Mouse (Mus musculus): ENCODE measurements around the gene Rab3d.

Rab3d gene

DNA sequence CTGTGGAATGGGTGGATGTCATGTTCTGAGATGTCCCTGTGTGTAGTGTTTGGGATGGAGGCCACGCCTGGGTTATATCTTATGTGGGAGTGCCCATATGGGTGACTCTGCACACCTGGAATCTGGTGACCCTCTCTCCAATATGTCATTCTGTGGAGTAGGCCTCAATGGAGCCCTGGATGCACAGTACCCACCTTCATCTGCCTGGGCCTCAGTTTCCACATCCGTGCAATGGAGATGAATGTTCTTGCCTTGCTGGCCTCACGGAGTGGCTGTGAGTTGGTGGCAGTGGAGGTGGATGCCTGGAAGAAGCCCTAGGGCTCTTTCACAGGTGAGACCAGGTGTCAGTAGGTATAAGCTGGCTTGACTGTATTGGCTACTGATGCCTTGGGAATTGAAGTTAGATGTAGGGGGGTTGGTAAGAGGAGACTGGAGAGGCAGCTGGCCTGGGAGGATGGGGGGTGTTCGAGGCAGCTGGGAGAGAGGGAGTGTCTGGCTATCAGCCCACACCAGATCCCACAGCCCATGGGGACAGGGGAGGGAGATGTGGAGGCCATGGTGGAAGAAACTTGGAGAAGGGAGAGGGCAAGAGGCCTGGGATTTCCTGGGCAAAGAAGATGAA lies 20.4 kb upstream of the Rab3d start:
- no peak for DNase-seq (ENCODE audit: low spot score in 2 of 2)

- no peak for DNase-seq (ENCODE audit: low spot score in 2 of 2)
Measured at GRCm38 (mm10) chr9:21937711-21938175, 19.8 kb upstream of the Rab3d start.

DNA sequence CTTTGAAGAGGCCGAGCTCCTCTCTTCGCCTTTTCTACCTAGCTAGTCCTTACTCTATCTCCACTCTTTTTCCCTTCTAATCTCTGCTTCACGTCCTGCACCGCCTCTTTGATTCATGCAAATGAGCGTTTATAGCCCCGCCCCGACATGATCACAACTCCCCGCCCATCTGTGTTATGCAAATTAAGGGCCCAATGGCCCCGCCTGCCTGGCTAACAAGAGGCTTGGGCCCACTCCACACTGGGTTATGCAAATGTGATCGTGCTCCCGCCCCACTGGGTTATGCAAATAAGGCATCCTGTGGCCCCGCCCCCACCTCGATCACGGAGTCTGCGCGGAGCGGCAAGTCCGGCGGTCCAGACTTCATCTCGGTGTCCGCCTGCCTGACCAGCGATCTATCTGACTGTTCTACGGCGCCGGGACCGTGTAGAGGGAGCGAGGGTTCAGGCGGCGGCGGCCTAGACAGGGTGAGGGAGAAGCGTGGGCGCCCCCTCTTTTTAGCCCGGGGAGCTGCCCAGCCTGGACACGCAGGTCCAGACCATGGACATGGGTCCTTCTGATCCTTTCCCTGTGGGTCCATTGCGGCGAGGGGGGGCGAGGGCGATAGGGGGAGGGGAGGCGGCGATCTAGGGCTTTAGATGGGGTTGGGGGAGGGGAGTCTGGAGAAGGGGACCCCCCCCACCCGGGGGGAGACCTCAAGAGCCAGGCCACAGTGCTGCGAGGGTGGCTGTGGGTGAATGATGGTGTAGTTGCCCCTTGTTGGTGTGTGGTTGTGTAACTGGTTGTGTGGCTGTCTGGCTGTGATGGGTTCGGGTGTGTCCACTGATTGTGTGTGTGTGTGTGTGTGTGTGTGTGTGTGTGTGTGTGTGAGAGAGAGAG lies 18.9 kb upstream of the Rab3d start, which contains the start of gene Plppr2:
Gene Plppr2, plus strand, starts transcription at position 342 of the 879 bp plus-strand sequence.
- peak; percentile 96 to 97 for DNase-seq (ENCODE audit: low spot score in 2 of 2)

DNA sequence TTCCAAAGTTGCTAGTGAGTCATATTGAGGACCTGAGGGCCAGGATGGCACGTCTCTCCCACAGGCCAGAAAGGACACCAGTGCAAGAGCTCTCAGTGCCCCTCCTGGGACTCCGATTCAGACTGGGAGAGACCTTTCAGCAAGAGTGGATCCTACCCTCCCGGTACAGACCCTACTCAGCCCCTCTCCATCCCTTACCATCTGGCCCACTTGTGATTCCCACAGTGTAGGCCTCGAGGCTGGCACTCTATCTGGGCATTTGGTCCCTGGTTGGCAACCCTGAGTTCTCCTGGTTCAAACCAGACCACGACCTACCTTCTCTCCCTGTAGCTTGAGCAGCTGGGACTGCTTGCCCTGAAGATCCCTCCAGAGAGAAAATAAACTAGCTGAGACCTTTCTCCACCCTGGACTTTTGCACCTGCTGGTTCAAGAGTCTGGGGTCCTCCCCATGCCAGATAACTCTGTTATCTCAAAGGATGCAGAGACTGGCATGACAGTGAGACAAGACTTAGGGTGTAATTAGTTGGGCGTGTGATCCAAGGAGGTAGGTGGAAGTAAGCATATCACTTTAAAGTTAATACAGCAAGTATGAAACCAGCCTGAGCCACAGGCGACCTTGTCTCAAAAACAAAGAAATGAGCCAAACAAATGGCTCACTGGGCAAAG lies 17.6 kb upstream of the Rab3d start:
- no peak for DNase-seq (ENCODE audit: low spot score in 2 of 2)

DNA sequence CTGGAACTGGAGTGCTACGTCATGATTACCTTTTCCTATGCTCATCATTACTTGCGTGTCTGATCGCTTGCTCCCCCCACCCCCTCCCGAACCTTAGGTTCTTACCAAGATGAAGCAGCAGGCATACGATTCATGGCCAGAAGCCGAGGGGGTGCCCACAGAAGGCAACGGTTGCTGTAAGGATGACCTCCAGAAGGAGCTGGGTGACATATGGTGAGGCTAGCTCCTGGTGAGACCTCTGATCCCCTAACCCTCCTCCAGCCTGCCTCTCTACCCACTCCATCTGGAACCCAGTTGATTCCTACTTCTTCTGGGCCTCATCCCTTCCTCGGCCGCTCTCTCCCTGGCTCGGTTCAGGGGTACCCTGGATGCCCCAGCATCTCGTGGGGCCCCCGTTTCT lies 16.0 kb upstream of the Rab3d start:
- no peak for DNase-seq (ENCODE audit: low spot score in 2 of 2)

DNA sequence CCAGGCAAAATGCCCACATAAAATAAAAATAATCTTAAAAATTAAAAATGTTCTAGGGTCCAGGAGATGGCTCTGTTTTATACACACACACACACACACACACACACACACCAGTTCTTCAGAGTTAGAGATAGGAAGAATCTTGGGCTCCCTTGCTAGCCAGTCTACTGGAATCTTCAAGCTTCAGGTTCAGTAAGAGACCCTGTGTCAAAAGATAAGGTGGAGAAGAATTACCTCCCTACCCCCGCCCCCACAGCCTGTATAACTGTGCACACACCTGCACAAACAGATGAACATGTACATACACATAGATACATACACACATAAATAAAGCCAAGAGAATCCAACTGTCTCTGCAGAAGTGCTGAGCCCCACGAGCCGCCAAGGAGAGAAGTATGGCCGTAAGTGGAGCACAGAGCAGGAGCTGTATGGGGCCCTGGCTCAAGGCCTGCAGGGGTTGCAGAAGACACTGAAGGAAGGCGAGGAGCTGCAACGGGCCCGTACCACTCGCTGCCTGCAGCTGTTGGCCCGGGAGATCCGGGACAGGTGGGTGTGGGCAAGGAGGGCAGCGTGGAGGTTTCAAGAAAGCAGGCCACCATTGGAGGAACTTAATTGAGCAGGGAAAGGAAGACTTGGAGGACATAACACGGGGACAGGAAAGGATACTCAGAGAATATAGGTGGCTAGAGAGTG lies 14.6 kb upstream of the Rab3d start:
- DNase-seq (ENCODE audit: low spot score in 2 of 2), result no peak

GRCm38 (mm10) chr9:21932006-21932405 lies 14.0 kb upstream of the Rab3d start:
- no peak for DNase-seq (ENCODE audit: low spot score in 2 of 2)

GRCm38 (mm10) chr9:21929208-21929607 lies 11.2 kb upstream of the Rab3d start:
- no peak for DNase-seq (ENCODE audit: low spot score in 2 of 2)

DNA sequence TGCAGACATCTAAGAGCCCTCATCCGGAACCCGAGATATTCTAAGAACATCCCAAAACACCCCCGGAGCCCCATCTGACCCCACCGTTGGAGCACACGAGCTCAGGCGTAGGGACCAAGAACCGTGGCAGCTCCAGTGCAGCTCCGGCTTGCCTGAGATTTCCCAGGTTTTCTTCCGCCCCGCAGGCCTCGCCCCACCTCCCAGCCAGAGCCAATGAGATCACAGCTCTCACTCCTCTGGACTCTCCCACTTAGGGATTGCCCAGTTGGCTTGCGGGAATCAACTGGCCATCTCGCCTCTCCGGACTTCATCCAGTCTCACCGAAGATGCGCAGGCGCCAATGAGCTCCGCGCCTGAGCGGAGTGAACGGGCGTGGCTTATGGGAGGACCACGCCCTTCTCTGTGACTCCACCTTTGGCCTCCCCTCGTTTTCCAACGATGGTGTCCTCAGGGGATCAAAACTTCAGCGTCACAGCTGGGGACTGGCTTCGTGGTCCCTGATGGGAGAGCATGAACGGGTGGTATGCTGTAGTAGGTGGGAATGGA lies 9.3 kb upstream of the Rab3d start, which contains the start of the genes Ccdc159 and Tmem205:
Gene Ccdc159, plus strand, starts transcription at position 264 of the 546 bp plus-strand sequence.
Gene Tmem205, minus strand, starts transcription at position 349 of the 546 bp plus-strand sequence.
- peak; percentile 91 to 92 for DNase-seq (ENCODE audit: low spot score in 2 of 2)

- no peak for DNase-seq (ENCODE audit: low spot score in 2 of 2)
Measured at GRCm38 (mm10) chr9:21926784-21927183, 8.8 kb upstream of the Rab3d start.

DNA sequence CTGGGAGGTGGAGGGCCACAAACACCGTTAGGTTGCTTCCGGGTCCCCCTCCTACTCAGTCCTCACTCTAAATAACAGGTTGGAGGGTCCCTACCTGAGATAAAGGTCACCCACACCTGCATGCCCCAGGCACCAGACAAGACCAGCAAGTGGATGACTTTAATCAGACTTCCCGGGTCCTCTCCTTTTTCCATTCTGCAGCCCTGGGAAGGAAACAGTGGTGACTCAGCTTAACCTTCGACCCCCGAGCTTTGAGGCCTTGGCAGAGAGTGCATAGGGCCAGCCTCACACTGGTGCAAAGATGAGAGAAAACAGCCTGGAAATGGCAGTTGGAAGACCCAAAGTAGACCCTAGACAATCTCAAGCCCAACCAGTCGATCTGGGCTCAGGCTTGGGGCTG lies 8.2 kb upstream of the Rab3d start:
- DNase-seq (ENCODE audit: low spot score in 2 of 2), result no peak

GRCm38 (mm10) chr9:21925506-21925905 lies 7.5 kb upstream of the Rab3d start:
- no peak for DNase-seq (ENCODE audit: low spot score in 2 of 2)

- DNase-seq (ENCODE audit: low spot score in 2 of 2), result no peak
Measured at GRCm38 (mm10) chr9:21925034-21925433, 7.0 kb upstream of the Rab3d start.

- no peak for DNase-seq (ENCODE audit: low spot score in 2 of 2)
Measured at GRCm38 (mm10) chr9:21924099-21924493, 6.1 kb upstream of the Rab3d start.

DNA sequence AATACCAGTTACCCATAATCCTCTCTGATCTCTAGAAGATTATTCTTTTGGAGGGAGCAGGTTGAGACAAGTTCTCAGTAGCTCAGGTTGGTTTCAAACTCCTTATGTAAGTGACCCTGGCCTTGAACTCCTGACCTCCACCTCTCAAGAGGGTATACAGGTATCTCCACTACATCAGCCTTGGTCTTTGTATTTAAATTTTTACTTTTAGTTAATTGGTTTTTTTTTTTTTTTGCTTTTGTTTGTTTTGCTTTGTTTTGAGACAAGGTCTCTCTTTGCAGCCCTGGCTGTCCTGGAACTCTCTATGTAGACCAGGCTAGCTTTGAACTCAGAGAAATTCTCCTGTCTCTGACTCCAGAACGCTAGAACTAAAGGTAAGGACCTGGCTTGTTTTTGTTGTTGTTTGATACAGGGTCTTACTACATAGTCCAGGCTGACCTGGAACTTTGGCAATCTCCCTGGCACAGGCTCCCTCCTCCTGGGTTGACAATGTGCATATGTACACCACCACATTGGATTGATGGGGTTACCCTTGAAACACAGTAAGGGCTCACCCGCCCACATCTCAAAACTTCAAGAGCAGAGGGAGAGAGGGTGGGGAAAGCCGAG lies 5.6 kb upstream of the Rab3d start:
- no peak for DNase-seq (ENCODE audit: low spot score in 2 of 2)

DNA sequence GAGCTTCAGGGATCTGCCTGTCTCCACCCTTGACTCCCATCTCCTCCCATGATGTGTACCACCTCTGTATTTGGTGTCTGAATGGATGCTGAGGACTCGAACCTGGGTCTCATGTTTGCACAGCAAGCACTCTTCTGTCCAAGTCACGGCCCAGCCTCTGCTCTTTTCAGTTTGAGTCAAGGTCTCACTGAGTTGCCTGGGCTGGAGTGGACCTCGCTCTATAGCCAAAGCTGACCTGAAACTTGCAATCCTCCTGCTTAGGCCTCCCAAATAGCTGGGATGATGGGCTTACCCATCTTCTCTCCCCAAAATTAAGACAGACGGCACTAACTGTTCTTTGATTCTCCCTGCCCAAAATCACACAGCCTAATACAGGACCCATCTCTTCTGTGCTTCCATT lies 5.0 kb upstream of the Rab3d start:
- no peak for DNase-seq (ENCODE audit: low spot score in 2 of 2)

DNA sequence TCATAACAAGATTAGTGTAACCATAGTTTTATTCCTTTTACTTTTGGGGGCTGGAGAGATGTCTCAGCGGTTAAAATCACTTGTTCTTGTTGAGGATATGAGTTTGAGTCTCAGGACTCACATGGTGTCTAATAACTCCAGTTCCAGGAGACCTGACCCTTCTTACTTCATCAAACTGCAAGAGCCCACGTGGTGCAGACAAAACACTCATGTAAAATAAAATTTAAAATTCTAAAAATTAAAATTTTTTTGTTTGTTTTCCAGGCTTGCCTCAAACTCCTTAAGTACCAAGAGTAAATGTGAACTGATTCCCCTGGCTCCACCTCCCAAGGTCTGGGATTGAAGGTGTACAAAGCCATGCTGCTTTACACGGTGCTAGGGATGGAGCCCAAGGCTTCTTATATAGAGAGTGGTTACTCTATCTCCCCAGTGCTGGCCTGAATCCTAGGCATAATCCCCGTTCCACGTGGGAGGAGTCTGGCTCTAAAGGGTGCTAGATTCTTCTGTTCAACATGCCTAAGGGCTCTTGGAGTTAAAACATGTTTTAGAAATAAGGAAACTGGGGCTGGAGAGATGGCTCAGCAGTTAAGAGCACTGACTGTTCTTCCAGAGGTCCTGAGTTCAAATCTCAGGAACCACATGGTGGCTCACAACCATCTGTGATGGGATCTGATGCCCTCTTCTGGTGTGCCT lies 846 bp upstream of the Rab3d start:
- DNase-seq (ENCODE audit: low spot score in 2 of 2), result no peak

GRCm38 (mm10) chr9:21917493-21918034 lies 428 bp downstream of the Rab3d start:
- peak; percentile 64 to 74 for DNase-seq (ENCODE audit: low spot score in 2 of 2)

DNA sequence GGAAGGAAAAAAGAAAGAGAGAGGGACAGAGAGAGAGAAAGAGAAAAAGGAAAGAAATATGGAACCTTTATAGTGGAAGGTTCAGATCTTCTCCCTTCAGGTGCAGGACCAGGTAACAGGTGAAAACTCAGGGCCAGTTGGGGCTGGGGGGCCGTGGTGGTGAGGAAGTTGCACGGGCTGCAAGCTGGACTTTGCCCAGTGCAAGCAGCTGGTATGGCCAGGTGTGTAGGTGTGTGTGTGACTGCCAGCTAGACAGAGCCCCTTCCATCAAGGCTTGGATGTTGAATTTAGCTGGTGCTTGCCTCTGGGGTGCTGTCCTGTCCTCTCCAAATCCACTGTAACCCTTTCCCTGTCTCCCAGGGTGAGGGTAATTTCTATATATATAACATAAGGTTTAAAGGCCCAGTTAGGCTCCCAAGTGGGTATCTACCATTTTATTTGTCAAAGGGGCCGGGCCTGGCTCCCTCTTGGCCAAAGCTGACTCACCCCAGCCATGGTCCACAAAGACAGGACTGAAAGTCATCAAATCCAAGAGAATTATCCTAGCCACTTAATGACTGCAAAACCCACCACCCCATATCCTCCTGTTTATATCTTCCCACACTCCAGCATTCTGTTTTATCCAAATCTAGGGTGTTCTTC lies 1.0 kb downstream of the Rab3d start:
- DNase-seq (ENCODE audit: low spot score in 2 of 2), result no peak

All from frontal cortex, postnatal 10 days (tissue).